Comparison of ENCODE assay signal across 8 mouse cellular contexts in the genomic region with DNA sequence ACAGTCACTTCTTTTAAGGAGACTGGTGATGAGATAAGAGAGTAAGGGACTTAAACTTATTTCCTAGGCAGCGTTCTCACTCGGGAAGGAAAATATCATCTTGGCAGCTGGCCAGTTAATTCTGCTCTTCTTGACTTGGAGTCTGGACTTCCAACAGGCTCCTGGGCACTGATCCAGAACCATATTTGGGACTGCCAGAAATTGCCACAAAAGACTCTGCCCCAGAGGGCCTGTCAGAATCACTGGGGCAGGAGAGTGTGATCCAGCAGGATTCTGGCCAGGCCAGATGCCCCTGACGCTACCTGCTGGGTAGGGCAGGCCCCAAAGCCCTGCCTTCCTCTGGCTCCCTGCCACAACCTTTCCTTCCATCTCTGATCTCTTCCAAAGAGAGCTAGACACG.
DNase-seq lines count a peak whose midpoint lies in the region; ATAC-seq and TF ChIP-seq lines count a peak whose summit lies in the region.

No protein-coding gene starts in this region.

- no peaks in the 10 kb centered on the region for H3K4me1 ChIP-seq in midbrain, postnatal 0 days (ENCODE audit: insufficient read depth, low read length)
- no peaks in the 10 kb centered on the region for H3K4me1 ChIP-seq in midbrain, embryonic 10.5 days
- H3K4me1 ChIP-seq in heart, embryonic 15.5 days (replicated peaks) = peaks cover 8% of the 10 kb centered on the region; the same call in 1 of the 2 replicates

- no peak for ATAC-seq in midbrain, postnatal 0 days (ENCODE audit: low FRiP score)
- ATAC-seq in heart, embryonic 15.5 days (replicated peaks; ENCODE audit: insufficient number of reproducible peaks, insufficient read depth, low FRiP score, low read depth) = peak; percentile 35; the same call in 1 of the 2 replicates
- ATAC-seq in megakaryocyte, adult 5-6 weeks (ENCODE audit: poor library complexity, severe bottlenecking) = no peak

- H3K36me3 ChIP-seq in midbrain, postnatal 0 days (ENCODE audit: insufficient read depth, low read length) = no peaks in the 10 kb centered on the region
- H3K36me3 ChIP-seq in midbrain, embryonic 10.5 days = no peaks in the 10 kb centered on the region
- H3K36me3 ChIP-seq in heart, embryonic 15.5 days = no peaks in the 10 kb centered on the region

- DNase-seq in midbrain, postnatal 0 days (ENCODE audit: low spot score) = peak; percentile 84
- DNase-seq in midbrain, embryonic 10.5 days (ENCODE audit: low spot score) = no peak
- DNase-seq in cerebellum, adult 11 months = peak; percentile 74
- DNase-seq in lung, adult 18-20 months = peak; percentile 9 to 23
- no peak for DNase-seq in spleen, adult 18-20 months
- DNase-seq in right cerebral cortex, postnatal 14 days = no peak

- no peaks in the 10 kb centered on the region for H3K27me3 ChIP-seq in midbrain, postnatal 0 days (ENCODE audit: insufficient read depth, low read length)
- H3K27me3 ChIP-seq in midbrain, embryonic 10.5 days (ENCODE audit: low read depth, poor library complexity, severe bottlenecking) = peaks cover 94% of the 10 kb centered on the region
- peaks cover 6% of the 10 kb centered on the region; the same call in 1 of the 2 replicates for H3K27me3 ChIP-seq in heart, embryonic 15.5 days

- no peak overlapping the region for H3K4me3 ChIP-seq in midbrain, postnatal 0 days (ENCODE audit: low read depth, low read length)
- no peak overlapping the region for H3K4me3 ChIP-seq in midbrain, embryonic 10.5 days
- H3K4me3 ChIP-seq in heart, embryonic 15.5 days = no peak overlapping the region

- WGBS in midbrain, postnatal 0 days = 40% methylated on average over 4 of the region's 4 CpGs
- WGBS in midbrain, embryonic 10.5 days = 73% methylated on average over 4 of the region's 4 CpGs
- 25% methylated on average over 4 of the region's 4 CpGs for WGBS in heart, embryonic 15.5 days

- no peak overlapping the region for H3K4me2 ChIP-seq in midbrain, postnatal 0 days (ENCODE audit: low read depth, low read length, poor library complexity, severe bottlenecking)
- H3K4me2 ChIP-seq in heart, embryonic 15.5 days = no peak overlapping the region

- H3K9ac ChIP-seq in midbrain, postnatal 0 days (replicated peaks; ENCODE audit: low read length, poor library complexity, severe bottlenecking) = no peak overlapping the region
- H3K9ac ChIP-seq in heart, embryonic 15.5 days = no peak overlapping the region

- no peak overlapping the region for H3K27ac ChIP-seq in midbrain, postnatal 0 days (ENCODE audit: low read depth, low read length)
- H3K27ac ChIP-seq in midbrain, embryonic 10.5 days (replicated peaks) = no peak overlapping the region
- H3K27ac ChIP-seq in heart, embryonic 15.5 days = peak overlapping the region; percentile 57

- no peaks in the 10 kb centered on the region for H3K9me3 ChIP-seq in midbrain, postnatal 0 days (ENCODE audit: low read length)
- H3K9me3 ChIP-seq in midbrain, embryonic 10.5 days (replicated peaks) = no peaks in the 10 kb centered on the region
- H3K9me3 ChIP-seq in heart, embryonic 15.5 days (replicated peaks) = no peaks in the 10 kb centered on the region

- TF ChIP-seq CTCF in midbrain, postnatal 0 days (IDR thresholded peaks at IDR 0.05) = no peak

Comparison
In these comparisons a context has a peak if more than half of its experiments do, and no peak if none do; other contexts are left out.
1. DNase-seq: peak in midbrain, postnatal 0 days (single experiment), cerebellum, adult 11 months (single experiment) and lung, adult 18-20 months (2 of 2); none in midbrain, embryonic 10.5 days (single experiment), spleen, adult 18-20 months (0 of 2) and right cerebral cortex, postnatal 14 days (single experiment).